Mouse (Mus musculus) liver, embryonic 15.5 days (tissue): ENCODE results near the gene Actn2. TPM values are rescaled to one million over a fixed set of nuclear protein-coding genes. Genes with fewer than 3 reads are reported as not detected.

Source experiments
- ATAC-seq: fragments of 200-750 bp; cut with Nextera tagmentation; 2 replicates; pipeline ENCODE4 v1.8.0; 2017; ENCODE audit warnings: moderate number of reproducible peaks, mild to moderate bottlenecking, moderate library complexity; ENCODE audit not compliant: insufficient read depth
- H3K27ac ChIP-seq: fragments of 300-500 bp; sonication (generic); replicated peaks from 2 replicates; pipeline ENCODE4 v1.5.1; 2015; ENCODE audit warnings: mild to moderate bottlenecking, inconsistent platforms
- H3K27me3 ChIP-seq: fragments of 300-500 bp; sonication (generic); 2 replicates; pipeline ENCODE4 v1.6.1; 2015; ENCODE audit warnings: mild to moderate bottlenecking, inconsistent platforms
- H3K36me3 ChIP-seq: fragments of 300-500 bp; sonication (generic); replicated peaks from 2 replicates; pipeline ENCODE4 v1.6.1; 2015; ENCODE audit warnings: moderate library complexity, mild to moderate bottlenecking, inconsistent platforms
- H3K4me1 ChIP-seq: fragments of 300-500 bp; sonication (generic); replicated peaks from 2 replicates; pipeline ENCODE4 v1.6.1; 2015; ENCODE audit warnings: inconsistent platforms
- H3K4me2 ChIP-seq: fragments of 300-500 bp; sonication (generic); 2 replicates; pipeline ENCODE4 v1.6.1; 2015; ENCODE audit warnings: moderate library complexity, mild to moderate bottlenecking, inconsistent platforms
- H3K4me3 ChIP-seq: fragments of 300-500 bp; sonication (generic); replicated peaks from 2 replicates; pipeline ENCODE4 v1.5.1; 2015; ENCODE audit warnings: mild to moderate bottlenecking, inconsistent platforms
- H3K9ac ChIP-seq: fragments of 300-500 bp; sonication (generic); 2 replicates; pipeline ENCODE4 v1.6.1; 2015; ENCODE audit warnings: moderate library complexity, mild to moderate bottlenecking, inconsistent platforms
- H3K9me3 ChIP-seq: fragments of 300-500 bp; sonication (generic); replicated peaks from 2 replicates; pipeline ENCODE4 v1.6.1; 2016; ENCODE audit warnings: inconsistent platforms
- WGBS: fragments of 180-500 bp; shearing (Covaris S2); methylation state at CpG from one replicate; pipeline ENCODE4 v1.1.7; 2015; ENCODE audit warnings: mixed read lengths; ENCODE audit not compliant: insufficient replicate concordance; 5-methylcytosine and 5-hydroxymethylcytosine counted together
- polyA plus RNA-seq: library from polyadenylated mRNA; unstranded; fragments of >200 nt; fragmentation: Nextera tagmentation; extraction: Ambion mirVana; gene quantifications from 2 replicates; pipeline ENCODE4 v1.2.1, GENCODE M21; 2015

Gene Actn2
- polyA plus RNA-seq: 17.0 and 22.5 TPM in 2 replicates

DNA sequence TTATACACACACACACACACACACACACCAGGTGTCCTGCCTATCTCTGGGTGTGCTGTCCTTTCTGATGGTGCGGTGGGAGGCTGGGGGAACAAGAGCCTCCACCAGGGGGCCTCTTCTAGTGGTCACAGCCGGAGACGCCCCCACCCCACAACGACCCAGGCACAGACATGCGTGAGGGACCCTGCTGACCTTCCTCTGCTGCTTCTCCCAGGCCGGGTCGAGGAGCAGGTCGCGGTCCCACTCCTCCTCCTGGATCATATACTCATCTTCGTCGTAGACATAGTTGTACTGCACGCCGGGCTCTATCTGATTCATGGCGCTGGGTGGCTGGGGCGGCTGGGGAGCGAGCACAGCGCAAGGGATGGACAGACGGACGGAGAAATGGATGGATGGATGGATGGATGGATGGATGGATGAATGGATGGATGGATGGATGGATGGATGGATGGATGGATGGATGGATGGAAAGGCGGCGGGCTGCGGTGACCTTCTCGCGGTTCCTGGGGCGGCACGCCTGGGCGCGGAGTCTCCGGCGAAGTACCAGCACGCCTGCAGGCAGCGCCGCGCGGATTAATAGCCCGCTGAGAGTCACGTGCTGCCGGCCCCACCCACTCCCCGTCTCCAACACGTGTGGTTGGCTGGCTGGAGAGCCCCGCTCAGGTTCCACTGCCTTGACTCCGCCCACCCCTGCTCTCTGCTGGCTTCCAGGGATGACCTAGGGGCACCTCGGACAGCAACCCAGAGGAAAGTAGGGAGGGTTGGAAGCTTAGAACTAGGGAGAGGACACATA lies at the start of gene Actn2:
Gene Actn2, minus strand, starts transcription at position 578 of the 793 bp plus-strand sequence.
- Histone ChIP-seq H3K9me3 (no peaks in the 10 kb centered on the region), H3K4me2 (peak within 1 kb of the TSS; percentile 45), H3K9ac (no peak within 1 kb of the TSS), H3K4me1 (peaks cover 7% of the 10 kb centered on the region; the same call in 1 of the 2 replicates), H3K4me3 (no peak within 1 kb of the TSS; the same call in 1 of the 2 replicates), H3K36me3 (no peaks in the 10 kb centered on the region), H3K27me3 (peaks cover 25% of the 10 kb centered on the region), H3K27ac (no peak within 1 kb of the TSS)
- WGBS: under 1% methylated on average over 43 of the region's 43 CpGs
- peak; percentile 70 for ATAC-seq

DNA sequence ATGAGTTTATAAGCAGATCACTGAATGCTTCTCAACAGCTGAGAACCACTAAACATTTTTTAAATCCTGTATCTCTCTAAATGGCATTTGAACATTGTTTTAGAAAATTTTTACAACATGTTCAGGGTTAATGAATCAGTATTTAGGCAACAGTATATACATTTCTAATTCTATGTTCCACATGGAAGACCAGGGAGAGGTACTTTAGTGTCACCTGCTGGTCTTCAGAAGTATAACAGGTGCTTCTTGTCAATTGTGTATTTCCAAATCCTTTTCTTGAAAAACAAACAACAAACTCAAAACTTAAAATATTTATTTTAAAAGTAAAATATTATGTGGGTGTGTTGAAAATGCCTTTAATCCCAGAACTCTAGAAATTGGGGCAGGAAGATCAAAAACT lies 45.7 kb upstream of the Actn2 start:
- Histone ChIP-seq H3K36me3 (no peaks in the 10 kb centered on the region), H3K9ac (no peak overlapping the region), H3K4me2 (no peak overlapping the region), H3K27ac (no peak overlapping the region), H3K4me1 (no peaks in the 10 kb centered on the region), H3K27me3 (no peaks in the 10 kb centered on the region), H3K4me3 (no peak overlapping the region), H3K9me3 (no peaks in the 10 kb centered on the region)
- no peak for ATAC-seq

DNA sequence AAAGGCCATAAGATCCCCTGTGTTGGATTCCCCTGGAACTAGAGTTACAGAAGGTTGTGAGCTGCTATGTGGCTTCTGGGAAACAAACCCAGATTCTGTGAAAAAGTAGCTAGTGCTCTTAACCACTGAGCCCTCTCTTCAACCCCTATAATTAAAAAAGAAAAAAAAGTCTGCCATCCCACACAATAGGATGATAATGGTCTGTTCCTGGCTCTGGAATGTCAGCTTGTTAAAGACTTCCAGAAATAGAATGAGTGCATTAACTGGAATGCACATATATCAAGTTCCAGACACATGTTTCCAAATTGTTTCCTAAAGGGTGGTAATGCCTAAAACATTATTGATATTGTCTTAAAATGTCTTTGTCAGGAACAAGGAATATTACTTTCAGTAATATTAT lies 44.2 kb upstream of the Actn2 start:
- Histone ChIP-seq H3K9me3 (no peaks in the 10 kb centered on the region), H3K4me2 (no peak overlapping the region), H3K4me1 (no peaks in the 10 kb centered on the region), H3K27me3 (no peaks in the 10 kb centered on the region), H3K27ac (no peak overlapping the region), H3K36me3 (no peaks in the 10 kb centered on the region), H3K9ac (no peak overlapping the region), H3K4me3 (no peak overlapping the region)
- ATAC-seq: no peak

DNA sequence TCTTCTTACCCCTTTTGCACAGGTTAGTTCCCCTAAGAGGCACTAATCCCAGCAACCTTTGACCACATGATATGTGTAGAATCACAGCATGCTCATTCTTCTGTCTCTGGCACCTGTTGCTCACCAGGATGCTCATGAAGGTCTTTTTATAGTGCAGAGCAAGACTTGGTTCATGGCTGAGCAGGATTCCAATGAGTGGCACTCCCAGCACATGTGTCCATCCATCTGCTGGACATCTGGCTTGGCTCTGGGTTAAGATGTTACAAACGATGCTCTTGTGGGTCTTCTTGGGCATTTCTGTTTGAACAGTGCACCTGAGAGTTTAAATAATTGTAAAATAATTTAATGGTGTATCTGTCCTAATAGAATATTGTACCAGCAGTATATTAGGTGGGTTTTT lies 36.2 kb upstream of the Actn2 start:
- Histone ChIP-seq H3K9me3 (no peaks in the 10 kb centered on the region), H3K4me1 (no peaks in the 10 kb centered on the region), H3K4me2 (no peak overlapping the region), H3K9ac (no peak overlapping the region), H3K27ac (no peak overlapping the region), H3K4me3 (no peak overlapping the region), H3K27me3 (no peaks in the 10 kb centered on the region), H3K36me3 (no peaks in the 10 kb centered on the region)
- WGBS: 56% methylated on average over 1 of the region's 1 CpGs
- ATAC-seq: no peak

DNA sequence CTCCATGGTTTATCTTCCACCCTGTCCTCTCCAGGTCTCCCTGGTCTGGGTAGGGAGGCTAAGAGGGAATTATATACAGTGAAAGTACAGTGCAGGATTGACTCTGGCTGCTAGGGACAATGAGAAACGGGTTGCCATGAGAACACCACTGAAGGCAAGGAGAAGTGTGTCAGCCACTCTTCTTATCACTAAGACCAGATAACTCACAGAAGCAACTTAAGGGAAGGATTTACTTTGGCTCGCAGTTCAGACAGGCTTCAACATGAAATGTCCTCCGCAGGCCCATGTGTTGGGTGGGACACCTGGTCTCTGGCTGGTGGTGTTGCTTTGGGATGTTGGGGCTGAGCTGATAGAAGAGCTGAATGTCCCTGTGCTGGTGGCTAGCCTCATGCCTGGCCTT lies 32.2 kb upstream of the Actn2 start:
- 32% methylated on average over 3 of the region's 3 CpGs for WGBS
- Histone ChIP-seq H3K9ac (no peak overlapping the region), H3K4me3 (no peak overlapping the region), H3K4me2 (no peak overlapping the region), H3K27ac (no peak overlapping the region), H3K27me3 (no peaks in the 10 kb centered on the region), H3K36me3 (no peaks in the 10 kb centered on the region), H3K4me1 (no peaks in the 10 kb centered on the region), H3K9me3 (no peaks in the 10 kb centered on the region)
- no peak for ATAC-seq

DNA sequence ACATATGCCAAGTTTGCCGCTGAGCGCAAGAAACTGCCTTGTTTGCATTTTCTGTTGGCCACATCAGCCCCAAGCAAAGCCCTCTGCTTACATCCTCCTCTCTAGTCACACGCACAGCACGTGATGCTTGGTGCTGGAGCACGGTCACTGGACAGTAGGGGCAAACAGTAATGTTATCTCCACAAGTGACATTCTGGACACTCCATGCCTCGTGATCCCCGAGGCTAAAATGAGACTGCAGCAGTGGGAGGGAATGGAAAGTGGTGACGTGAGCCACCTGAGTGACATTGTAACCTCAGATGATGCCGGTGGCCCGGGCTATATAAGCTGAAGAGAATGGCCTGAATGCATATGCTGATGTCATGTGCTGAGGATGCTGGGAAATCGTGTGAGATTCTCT lies 29.4 kb upstream of the Actn2 start:
- H3K4me2 ChIP-seq: no peak overlapping the region
- H3K36me3 ChIP-seq: no peaks in the 10 kb centered on the region
- no peaks in the 10 kb centered on the region for H3K9me3 ChIP-seq
- WGBS: 69% methylated on average over 11 of the region's 11 CpGs
- H3K4me1 ChIP-seq: no peaks in the 10 kb centered on the region
- H3K9ac ChIP-seq: no peak overlapping the region
- H3K27me3 ChIP-seq: no peaks in the 10 kb centered on the region
- ATAC-seq: no peak
- no peak overlapping the region for H3K4me3 ChIP-seq
- H3K27ac ChIP-seq: no peak overlapping the region

DNA sequence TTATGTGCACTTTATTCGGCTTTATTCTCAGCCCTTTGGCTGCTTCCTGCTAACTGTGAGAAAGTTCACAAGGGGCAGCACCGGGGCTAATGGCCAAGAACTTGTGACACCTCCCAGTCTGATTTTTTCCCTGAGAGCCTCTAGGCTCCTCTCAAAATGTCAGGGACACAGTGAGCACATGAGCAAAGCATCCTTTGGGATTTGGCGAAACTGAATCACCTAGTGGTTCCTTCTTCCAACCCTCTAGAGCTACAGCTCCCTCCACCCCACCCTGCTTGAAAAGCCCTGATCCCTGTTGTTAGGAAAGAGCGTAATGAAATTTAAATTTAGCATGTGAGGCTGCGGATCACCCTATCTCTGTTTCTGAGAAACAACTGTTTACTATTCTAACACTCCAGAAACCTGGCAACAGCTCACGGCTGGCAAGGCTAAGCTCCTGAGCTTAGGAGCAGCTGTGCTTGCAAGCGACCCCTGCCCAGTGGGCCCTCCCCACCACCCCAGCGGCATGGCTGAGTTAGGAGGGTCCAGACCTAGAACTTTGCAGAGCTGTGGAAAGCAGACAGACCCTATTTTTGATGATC lies 28.6 kb upstream of the Actn2 start:
- no peak for ATAC-seq
- Histone ChIP-seq H3K4me1 (no peaks in the 10 kb centered on the region), H3K27ac (no peak overlapping the region), H3K4me2 (no peak overlapping the region), H3K9ac (no peak overlapping the region), H3K4me3 (no peak overlapping the region), H3K36me3 (no peaks in the 10 kb centered on the region), H3K9me3 (no peaks in the 10 kb centered on the region), H3K27me3 (no peaks in the 10 kb centered on the region)
- WGBS: 47% methylated on average over 8 of the region's 8 CpGs

DNA sequence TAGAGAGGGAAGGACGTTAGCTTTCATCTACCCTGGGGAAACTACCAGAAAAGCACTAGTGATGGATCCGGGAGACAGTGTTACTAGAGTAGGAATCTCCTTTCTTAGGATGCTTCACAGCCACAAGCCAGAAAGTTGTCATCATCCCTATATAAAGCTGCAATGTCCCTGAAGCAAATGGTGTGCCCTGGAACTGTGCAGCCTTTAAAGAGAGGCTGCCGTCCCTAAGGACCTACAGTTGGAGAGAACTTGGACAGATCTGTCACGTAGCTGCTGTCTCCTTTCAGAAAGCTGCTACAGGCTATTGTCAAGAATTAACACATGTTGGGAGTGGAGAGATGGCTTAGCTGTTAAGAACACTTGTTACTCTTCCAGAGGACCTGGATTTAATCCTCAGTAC lies 20.9 kb upstream of the Actn2 start:
- 57% methylated on average over 4 of the region's 4 CpGs for WGBS
- H3K4me3 ChIP-seq: no peak overlapping the region
- no peaks in the 10 kb centered on the region for H3K27me3 ChIP-seq
- no peak overlapping the region for H3K4me2 ChIP-seq
- H3K27ac ChIP-seq: no peak overlapping the region
- H3K9me3 ChIP-seq: no peaks in the 10 kb centered on the region
- H3K9ac ChIP-seq: no peak overlapping the region
- no peak for ATAC-seq
- no peaks in the 10 kb centered on the region for H3K4me1 ChIP-seq
- H3K36me3 ChIP-seq: no peaks in the 10 kb centered on the region

DNA sequence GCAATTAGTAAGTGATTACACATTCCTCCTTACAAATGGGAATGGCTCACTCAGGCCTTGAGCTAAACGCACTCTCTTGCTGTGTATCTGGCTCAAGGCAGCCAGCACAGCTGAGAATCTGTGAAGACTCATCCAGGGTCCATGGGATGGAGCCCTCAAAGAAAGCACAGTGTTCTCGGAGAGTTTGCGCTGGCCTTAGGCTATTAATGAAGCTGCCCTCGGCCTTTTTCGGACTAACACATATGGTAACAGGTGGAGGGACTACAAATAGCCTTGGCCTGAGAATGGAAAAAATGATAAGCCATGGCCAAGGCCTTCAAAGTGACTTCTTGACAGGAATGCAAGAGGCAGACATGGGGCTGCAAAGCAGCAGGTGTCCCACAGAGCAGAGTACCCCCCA lies 17.0 kb upstream of the Actn2 start:
- Histone ChIP-seq H3K27ac (no peak overlapping the region), H3K4me1 (no peaks in the 10 kb centered on the region), H3K27me3 (no peaks in the 10 kb centered on the region), H3K9me3 (no peaks in the 10 kb centered on the region), H3K4me2 (no peak overlapping the region), H3K36me3 (no peaks in the 10 kb centered on the region), H3K4me3 (no peak overlapping the region), H3K9ac (no peak overlapping the region)
- WGBS: 67% methylated on average over 5 of the region's 5 CpGs
- no peak for ATAC-seq

DNA sequence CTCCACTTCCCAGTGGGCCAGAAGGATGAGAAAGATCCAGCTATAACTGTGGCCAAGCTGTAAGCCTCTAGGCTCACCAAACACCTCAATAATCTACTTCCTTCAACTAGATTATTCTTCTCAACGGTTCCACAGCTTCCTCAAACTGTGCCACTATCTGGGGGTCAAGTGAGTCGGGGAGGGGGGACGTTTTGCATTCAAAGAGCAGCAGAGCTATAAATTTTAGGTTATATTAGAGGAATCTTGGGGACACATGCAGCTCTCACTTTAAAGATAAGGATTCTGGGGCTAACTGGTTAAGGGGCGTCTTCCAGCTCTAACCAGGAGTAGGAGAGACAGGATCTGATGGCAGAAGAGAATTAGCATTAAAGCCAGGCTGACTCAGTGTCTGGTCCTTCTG lies 15.6 kb upstream of the Actn2 start:
- H3K36me3 ChIP-seq: no peaks in the 10 kb centered on the region
- H3K4me3 ChIP-seq: no peak overlapping the region
- no peak overlapping the region for H3K9ac ChIP-seq
- no peaks in the 10 kb centered on the region for H3K9me3 ChIP-seq
- H3K27ac ChIP-seq: no peak overlapping the region
- no peaks in the 10 kb centered on the region for H3K4me1 ChIP-seq
- no peak for ATAC-seq
- no peaks in the 10 kb centered on the region for H3K27me3 ChIP-seq
- 20% methylated on average over 4 of the region's 4 CpGs for WGBS
- H3K4me2 ChIP-seq: no peak overlapping the region

DNA sequence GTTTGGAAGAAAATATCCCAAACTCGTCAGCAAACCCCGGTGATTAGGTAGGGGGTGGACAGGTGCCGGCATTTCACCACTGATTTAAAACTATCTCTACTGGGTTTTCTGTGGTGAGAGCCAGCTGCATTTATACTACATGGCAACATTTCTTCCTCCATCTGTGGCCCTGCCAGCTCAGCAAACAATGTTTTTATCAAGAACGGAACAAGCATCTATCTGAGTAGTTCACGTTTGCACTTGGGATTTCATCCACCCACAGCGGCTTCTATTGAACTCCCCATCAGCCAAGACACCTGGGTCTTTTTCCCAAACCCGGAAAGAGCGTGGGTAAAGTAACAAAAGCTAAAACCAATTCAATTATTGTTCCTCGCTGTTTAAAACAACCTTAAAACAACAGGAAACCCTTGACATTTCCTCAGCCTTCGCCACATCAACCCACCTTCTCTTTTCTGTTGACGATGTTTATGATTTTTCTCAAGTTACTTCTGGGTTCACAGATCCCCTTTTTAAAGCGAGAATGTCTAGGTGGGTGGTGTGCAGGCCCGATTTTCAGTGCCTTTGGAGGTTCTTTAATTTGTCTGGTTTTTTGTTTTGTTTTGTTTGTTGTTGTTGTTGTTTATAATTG lies 8.8 kb upstream of the Actn2 start:
- no peak overlapping the region for H3K9ac ChIP-seq
- no peak overlapping the region for H3K4me3 ChIP-seq
- H3K36me3 ChIP-seq: no peaks in the 10 kb centered on the region
- H3K4me1 ChIP-seq: no peaks in the 10 kb centered on the region
- no peak overlapping the region for H3K27ac ChIP-seq
- no peaks in the 10 kb centered on the region for H3K9me3 ChIP-seq
- no peak for ATAC-seq
- WGBS: 33% methylated on average over 13 of the region's 13 CpGs
- H3K27me3 ChIP-seq: no peaks in the 10 kb centered on the region
- no peak overlapping the region for H3K4me2 ChIP-seq
